Mouse (Mus musculus) myocyte (in vitro differentiated cells): ENCODE measurements at regions not wholly inside any gene's neighbourhood (a gene's known extent, or its start where the extent isn't known, plus 50 kb on each side); places are given as distances from the start of the nearest gene placed in this dataset.

Source experiments
- CEBPB ChIP-seq: IDR thresholded peaks from 2 replicates; pipeline ENCODE4 v1.6.1; 2011; ENCODE audit warnings: mild to moderate bottlenecking, moderate library complexity; ENCODE audit not compliant: poor library complexity, insufficient read depth, severe bottlenecking
- E2F4 ChIP-seq: IDR thresholded peaks from one replicate; pipeline ENCODE4 v1.6.1; 2011; ENCODE audit warnings: mild to moderate bottlenecking, control low read depth, moderate library complexity; ENCODE audit not compliant: insufficient read depth
- MAX ChIP-seq: IDR thresholded peaks from one replicate; pipeline ENCODE4 v1.6.1; 2011; ENCODE audit warnings: low read depth, mild to moderate bottlenecking, control low read depth
- POLR2A ChIP-seq: IDR thresholded peaks from one replicate; pipeline ENCODE4 v1.6.1; 2011; ENCODE audit warnings: low read depth, mild to moderate bottlenecking, control low read depth, moderate library complexity; ENCODE audit not compliant: insufficient read length
- POLR2AphosphoS2 ChIP-seq: IDR thresholded peaks from one replicate; pipeline ENCODE4 v1.6.1; 2011; ENCODE audit warnings: low read depth, control low read depth; ENCODE audit not compliant: insufficient read length
- REST ChIP-seq: IDR thresholded peaks from one replicate; pipeline ENCODE4 v1.6.1; 2011; ENCODE audit warnings: mild to moderate bottlenecking, control low read depth, moderate library complexity; ENCODE audit not compliant: insufficient read depth, insufficient read length
- TCF3 ChIP-seq: IDR thresholded peaks from one replicate; pipeline ENCODE4 v1.6.1; 2011; ENCODE audit warnings: low read depth, control low read depth; ENCODE audit not compliant: insufficient read length
- USF1 ChIP-seq: IDR thresholded peaks from one replicate; pipeline ENCODE4 v1.6.1; 2011; ENCODE audit warnings: low read depth, mild to moderate bottlenecking, control low read depth, moderate library complexity

DNA sequence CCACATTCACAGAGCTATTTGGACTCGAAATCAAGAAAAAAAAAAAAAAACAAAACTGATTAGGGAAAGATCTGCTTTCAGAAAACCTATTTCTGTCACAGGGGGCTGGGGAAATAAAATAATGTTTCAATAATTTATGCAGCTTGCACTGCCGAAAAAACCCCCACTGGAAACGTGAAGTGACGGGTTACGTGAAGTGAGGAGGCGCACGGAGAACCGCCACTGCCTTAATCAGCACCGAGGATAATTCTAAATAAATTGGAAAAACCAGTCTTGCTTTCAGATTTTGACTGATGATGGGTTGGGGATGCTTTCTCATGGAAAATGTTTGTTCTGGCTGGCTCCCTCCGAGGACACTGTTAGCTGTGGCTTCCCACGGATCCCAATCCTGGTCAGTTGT is 129.5 kb downstream of the Vrk1 start:
- TF ChIP-seq POLR2A: no peak
- no peak for TF ChIP-seq E2F4
- no peak for TF ChIP-seq TCF3
- TF ChIP-seq MAX: no peak
- TF ChIP-seq USF1: no peak
- no peak for TF ChIP-seq POLR2AphosphoS2
- TF ChIP-seq CEBPB: no peak
- TF ChIP-seq REST: no peak
